Mouse (Mus musculus): Measurements from ENCODE around the gene Tesc. TPM values are rescaled to one million over a fixed set of nuclear protein-coding genes. Genes with fewer than 3 reads are reported as not detected.

Gene Tesc
- polyA plus RNA-seq, 1 experiment: 9.8 TPM

DNA sequence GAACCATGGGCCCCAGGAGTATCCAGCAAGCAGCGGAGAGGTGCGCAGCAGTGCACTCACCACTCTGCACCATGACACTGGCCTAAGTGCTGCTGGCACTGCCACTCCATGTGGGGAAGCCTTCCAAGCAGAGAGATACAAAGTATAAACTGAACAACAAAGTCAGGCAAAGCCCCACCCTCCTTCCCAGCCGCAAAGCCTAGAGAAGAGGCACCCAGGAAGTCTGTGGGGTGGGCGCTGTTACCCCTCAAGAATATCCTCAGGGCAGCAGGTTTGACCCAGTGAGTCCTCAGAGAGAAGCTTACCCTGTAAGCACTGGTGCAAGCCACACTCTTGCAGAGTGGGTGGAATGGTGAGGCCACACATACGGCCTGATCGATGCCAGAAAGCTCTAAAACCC is 62.6 kb downstream of the Tesc start:
- H3K4me3 ChIP-seq (ENCODE audit: low read depth, low read length): no peak overlapping the region
- TF ChIP-seq POLR2A (IDR thresholded peaks at IDR 0.05; ENCODE audit: low read depth, low read length) (no peak), CTCF (IDR thresholded peaks at IDR 0.05; ENCODE audit: extremely low read depth, insufficient read length, insufficient replicate concordance, low read depth, low read length) (no peak)
- no peaks in the 10 kb centered on the region; the same call in 1 of the 2 replicates for H3K4me1 ChIP-seq (ENCODE audit: control insufficient read depth, insufficient read depth, insufficient read length, low read length)
- H3K27ac ChIP-seq (ENCODE audit: insufficient read depth, low read depth, low read length): no peak overlapping the region
- WGBS: 97% methylated on average over 6 of the region's 6 CpGs
- peaks cover 22% of the 10 kb centered on the region for H3K36me3 ChIP-seq (ENCODE audit: control insufficient read depth, insufficient read depth, low read length)
- no peaks in the 10 kb centered on the region for H3K27me3 ChIP-seq (ENCODE audit: control insufficient read depth, insufficient read depth, low read length)

DNA sequence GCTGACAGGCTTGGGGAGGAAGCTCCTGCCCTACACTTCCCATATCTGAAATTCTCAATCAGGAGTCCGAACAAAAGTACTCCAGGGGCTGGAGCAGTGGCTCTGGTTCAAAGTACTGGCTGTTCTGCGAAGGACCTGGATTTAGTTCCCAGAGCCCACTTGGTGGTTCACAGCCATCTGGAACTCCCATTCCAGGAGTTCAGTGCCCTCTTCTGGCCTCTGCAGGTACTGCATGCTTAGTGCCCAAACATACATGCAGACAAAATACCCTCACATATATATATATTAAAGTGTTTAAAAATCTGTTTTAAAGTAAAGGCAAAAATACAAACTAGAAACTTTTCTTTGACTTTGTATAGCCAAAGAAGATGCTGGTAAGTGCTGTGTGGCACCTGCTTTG is 63.3 kb downstream of the Tesc start:
- TF ChIP-seq POLR2A (IDR thresholded peaks at IDR 0.05; ENCODE audit: low read depth, low read length): no peak
- TF ChIP-seq CTCF (IDR thresholded peaks at IDR 0.05; ENCODE audit: extremely low read depth, insufficient read length, insufficient replicate concordance, low read depth, low read length): peak; percentile 53; the same call in 1 of the 2 replicates
- H3K4me1 ChIP-seq (ENCODE audit: control insufficient read depth, insufficient read depth, insufficient read length, low read length): no peaks in the 10 kb centered on the region; the same call in 1 of the 2 replicates
- H3K27ac ChIP-seq (ENCODE audit: insufficient read depth, low read depth, low read length): no peak overlapping the region
- H3K36me3 ChIP-seq (ENCODE audit: control insufficient read depth, insufficient read depth, low read length): peaks cover 24% of the 10 kb centered on the region
- H3K4me3 ChIP-seq (ENCODE audit: low read depth, low read length): no peak overlapping the region
- no peaks in the 10 kb centered on the region for H3K27me3 ChIP-seq (ENCODE audit: control insufficient read depth, insufficient read depth, low read length)
- WGBS: 91% methylated on average over 2 of the region's 2 CpGs

DNA sequence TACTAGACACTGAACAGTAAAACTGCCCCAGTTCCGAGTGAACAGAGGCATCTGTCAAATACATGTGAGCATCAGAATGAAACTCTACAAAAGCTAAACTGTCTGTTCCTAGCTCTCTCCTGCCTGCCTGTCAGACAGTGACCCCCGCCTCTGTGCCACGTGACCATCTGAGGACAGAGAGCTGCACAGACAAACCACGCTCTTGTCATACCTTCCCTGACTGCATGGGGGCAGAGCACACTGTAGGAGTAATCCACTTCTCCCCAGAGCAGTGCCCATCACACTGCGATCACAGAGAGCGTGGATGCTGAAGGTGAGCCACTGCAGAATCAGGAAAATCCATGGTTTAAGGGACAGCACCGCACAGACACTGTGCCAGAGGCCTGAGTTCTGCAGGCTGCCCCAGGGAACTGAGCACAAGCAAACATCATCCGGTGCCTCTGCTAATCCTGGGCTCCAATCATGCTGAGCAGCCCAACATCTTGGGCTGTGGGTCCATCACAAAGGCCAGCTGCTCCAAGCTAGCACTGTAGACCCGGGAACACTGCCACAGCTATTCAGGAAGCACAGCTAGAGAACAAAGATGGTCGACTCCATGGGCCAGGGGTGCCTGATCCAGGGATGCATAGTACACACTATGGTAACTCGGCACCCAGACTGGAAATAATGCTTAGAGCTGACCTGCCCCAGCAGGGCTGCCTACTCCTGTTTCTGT is 65.9 kb downstream of the Tesc start:
- Histone ChIP-seq H3K4me1 (ENCODE audit: control insufficient read depth, insufficient read depth, insufficient read length, low read length) (no peaks in the 10 kb centered on the region), H3K27ac (ENCODE audit: insufficient read depth, low read depth, low read length) (no peak overlapping the region), H3K27me3 (ENCODE audit: control insufficient read depth, insufficient read depth, low read length) (no peaks in the 10 kb centered on the region), H3K4me3 (ENCODE audit: low read depth, low read length) (no peak overlapping the region), H3K36me3 (ENCODE audit: control insufficient read depth, insufficient read depth, low read length) (peaks cover 24% of the 10 kb centered on the region)
- 86% methylated on average over 11 of the region's 11 CpGs for WGBS
- TF ChIP-seq POLR2A (IDR thresholded peaks at IDR 0.05; ENCODE audit: low read depth, low read length) (no peak), CTCF (IDR thresholded peaks at IDR 0.05; ENCODE audit: extremely low read depth, insufficient read length, insufficient replicate concordance, low read depth, low read length) (no peak)

DNA sequence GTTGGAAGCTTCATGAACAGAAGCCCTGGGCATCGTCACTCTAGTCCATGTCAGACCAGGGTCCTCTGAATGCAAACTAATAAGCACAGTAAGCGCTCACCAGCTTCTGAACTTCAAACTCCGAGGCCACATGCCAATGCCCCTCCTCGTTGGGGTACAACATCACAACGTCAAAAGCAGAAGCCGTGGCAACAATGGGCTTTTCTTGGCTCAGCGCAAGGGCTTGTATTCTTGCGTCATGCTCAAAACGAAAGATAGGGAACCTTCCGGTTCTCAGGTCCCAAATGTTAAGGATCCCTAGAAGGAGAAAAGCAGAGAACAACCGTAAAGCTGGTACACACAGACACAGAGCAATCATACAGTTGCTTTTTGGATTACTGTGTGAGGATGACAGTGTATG is 67.9 kb downstream of the Tesc start:
- no peaks in the 10 kb centered on the region for H3K27me3 ChIP-seq (ENCODE audit: control insufficient read depth, insufficient read depth, low read length)
- H3K4me1 ChIP-seq (ENCODE audit: control insufficient read depth, insufficient read depth, insufficient read length, low read length): no peaks in the 10 kb centered on the region
- H3K27ac ChIP-seq (ENCODE audit: insufficient read depth, low read depth, low read length): no peak overlapping the region
- no peak for TF ChIP-seq POLR2A (IDR thresholded peaks at IDR 0.05; ENCODE audit: low read depth, low read length)
- no peak for TF ChIP-seq CTCF (IDR thresholded peaks at IDR 0.05; ENCODE audit: extremely low read depth, insufficient read length, insufficient replicate concordance, low read depth, low read length)
- WGBS: 88% methylated on average over 11 of the region's 11 CpGs
- H3K36me3 ChIP-seq (ENCODE audit: control insufficient read depth, insufficient read depth, low read length): peaks cover 19% of the 10 kb centered on the region
- H3K4me3 ChIP-seq (ENCODE audit: low read depth, low read length): no peak overlapping the region

DNA sequence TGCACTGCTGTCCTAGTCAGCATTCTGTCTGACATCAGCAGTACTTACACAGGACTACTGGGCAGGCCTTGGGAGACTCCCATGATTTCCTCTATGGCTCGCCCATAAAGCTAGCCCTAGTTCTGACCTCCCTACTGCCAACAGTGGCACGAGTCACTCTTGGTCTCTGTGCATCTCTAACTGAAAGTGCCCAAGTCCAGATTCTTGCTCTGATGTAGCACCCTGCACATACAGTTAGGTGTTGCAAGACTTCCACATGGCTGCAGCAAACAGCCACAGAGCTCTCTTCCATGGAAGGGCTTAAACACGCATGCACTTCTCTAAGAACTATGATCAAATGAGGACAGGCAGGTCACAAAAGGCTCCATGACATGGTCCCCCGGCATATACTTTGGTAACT is 68.3 kb downstream of the Tesc start:
- TF ChIP-seq POLR2A (IDR thresholded peaks at IDR 0.05; ENCODE audit: low read depth, low read length) (no peak), CTCF (IDR thresholded peaks at IDR 0.05; ENCODE audit: extremely low read depth, insufficient read length, insufficient replicate concordance, low read depth, low read length) (no peak)
- 82% methylated on average over 4 of the region's 4 CpGs for WGBS
- Histone ChIP-seq H3K36me3 (ENCODE audit: control insufficient read depth, insufficient read depth, low read length) (peaks cover 15% of the 10 kb centered on the region), H3K27ac (ENCODE audit: insufficient read depth, low read depth, low read length) (no peak overlapping the region), H3K4me1 (ENCODE audit: control insufficient read depth, insufficient read depth, insufficient read length, low read length) (no peaks in the 10 kb centered on the region), H3K4me3 (ENCODE audit: low read depth, low read length) (no peak overlapping the region), H3K27me3 (ENCODE audit: control insufficient read depth, insufficient read depth, low read length) (no peaks in the 10 kb centered on the region)

DNA sequence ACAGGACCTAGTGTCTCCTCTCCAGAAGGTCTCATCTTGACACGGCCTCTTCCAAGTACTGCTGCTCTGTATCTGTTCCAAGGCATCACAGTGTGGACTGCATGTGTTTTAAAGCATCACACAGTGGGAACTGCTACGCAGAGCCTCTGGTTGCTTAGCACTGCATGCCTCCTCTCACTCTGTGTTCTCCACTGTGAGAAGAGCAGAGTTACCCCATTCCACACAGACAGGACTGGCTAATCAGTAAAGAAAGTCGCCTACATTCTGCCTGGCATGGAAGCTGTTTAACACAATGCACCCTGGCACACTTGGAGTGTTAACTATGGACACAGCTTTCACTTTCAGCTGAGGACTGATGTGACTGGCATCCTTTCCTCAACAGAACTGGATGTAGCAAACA is 68.8 kb downstream of the Tesc start:
- H3K27ac ChIP-seq (ENCODE audit: insufficient read depth, low read depth, low read length): no peak overlapping the region
- H3K4me1 ChIP-seq (ENCODE audit: control insufficient read depth, insufficient read depth, insufficient read length, low read length): no peaks in the 10 kb centered on the region
- 79% methylated on average over 3 of the region's 3 CpGs for WGBS
- H3K27me3 ChIP-seq (ENCODE audit: control insufficient read depth, insufficient read depth, low read length): no peaks in the 10 kb centered on the region
- H3K36me3 ChIP-seq (ENCODE audit: control insufficient read depth, insufficient read depth, low read length): peaks cover 12% of the 10 kb centered on the region
- no peak overlapping the region for H3K4me3 ChIP-seq (ENCODE audit: low read depth, low read length)
- no peak for TF ChIP-seq POLR2A (IDR thresholded peaks at IDR 0.05; ENCODE audit: low read depth, low read length)
- TF ChIP-seq CTCF (IDR thresholded peaks at IDR 0.05; ENCODE audit: extremely low read depth, insufficient read length, insufficient replicate concordance, low read depth, low read length): no peak

DNA sequence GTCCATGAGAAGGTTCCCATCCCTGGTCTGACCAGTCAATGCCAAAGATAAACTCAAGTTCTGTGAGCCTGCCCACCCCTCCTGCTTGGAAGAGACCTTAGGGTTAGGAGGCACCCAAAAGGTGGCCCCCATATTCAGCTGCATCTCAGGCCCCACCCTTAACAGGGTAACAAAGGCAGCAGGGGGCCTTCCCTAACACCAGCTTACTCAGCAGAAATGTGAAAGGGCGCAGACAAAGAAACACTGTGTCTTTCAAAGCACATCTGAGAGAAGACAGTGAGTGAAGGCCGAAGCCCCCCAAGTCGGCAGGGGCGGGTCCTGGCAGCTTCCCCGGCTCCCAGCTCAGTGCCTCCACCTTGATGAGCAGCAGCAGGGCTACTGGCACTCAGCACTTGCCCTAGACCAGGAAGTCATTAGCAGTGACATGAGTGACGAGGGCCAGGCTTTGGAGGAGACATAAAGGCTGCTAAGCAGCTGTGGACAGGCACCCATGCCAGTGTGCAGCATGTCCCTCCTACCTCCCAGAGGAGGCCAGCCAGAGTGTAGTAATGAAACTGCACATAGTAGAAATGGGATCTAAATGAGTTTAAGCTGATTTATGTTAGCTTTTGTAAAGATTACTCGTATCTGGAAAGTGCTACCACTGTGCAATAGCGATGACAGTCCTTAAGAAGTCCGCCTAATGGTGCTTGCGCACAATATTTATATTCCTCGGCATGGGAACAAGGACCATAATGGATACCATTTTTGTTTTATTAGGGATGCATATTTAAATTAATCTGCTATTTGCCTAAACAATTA is 71.7 kb downstream of the Tesc start:
- Histone ChIP-seq H3K27me3 (ENCODE audit: control insufficient read depth, insufficient read depth, low read length) (no peaks in the 10 kb centered on the region), H3K4me3 (ENCODE audit: low read depth, low read length) (no peak overlapping the region), H3K4me1 (ENCODE audit: control insufficient read depth, insufficient read depth, insufficient read length, low read length) (no peaks in the 10 kb centered on the region), H3K36me3 (ENCODE audit: control insufficient read depth, insufficient read depth, low read length) (peaks cover 3% of the 10 kb centered on the region; the same call in 1 of the 2 replicates), H3K27ac (ENCODE audit: insufficient read depth, low read depth, low read length) (no peak overlapping the region)
- 85% methylated on average over 11 of the region's 11 CpGs for WGBS
- TF ChIP-seq CTCF (IDR thresholded peaks at IDR 0.05; ENCODE audit: extremely low read depth, insufficient read length, insufficient replicate concordance, low read depth, low read length) (no peak), POLR2A (IDR thresholded peaks at IDR 0.05; ENCODE audit: low read depth, low read length) (no peak)

Measured in small intestine, adult 2 months (tissue).